Mouse (Mus musculus) small intestine, adult 2 months (tissue): ENCODE data around the gene C130050O18Rik. TPM values are rescaled to one million over a fixed set of nuclear protein-coding genes. Genes with fewer than 3 reads are reported as not detected.
A peak's percentile ranks its signal among the peaks of the same experiment; 100 is the strongest.

Experiments used
- H3K27ac ChIP-seq: fragments of 200-500 bp; 2 replicates; pipeline ENCODE4 v1.5.1; 2012; ENCODE audit warnings: low read depth, low read length, control low read depth, inconsistent platforms; ENCODE audit not compliant: insufficient read depth
- H3K27me3 ChIP-seq: fragments of 200-500 bp; 2 replicates; pipeline ENCODE4 v1.6.1; 2012; ENCODE audit warnings: mild to moderate bottlenecking, moderate library complexity, low read length, inconsistent platforms; ENCODE audit not compliant: control insufficient read depth, insufficient read depth
- H3K36me3 ChIP-seq: fragments of 200-500 bp; 2 replicates; pipeline ENCODE4 v1.6.1; 2012; ENCODE audit warnings: mild to moderate bottlenecking, low read length, control low read depth, inconsistent platforms; ENCODE audit not compliant: control insufficient read depth, insufficient read depth
- H3K4me1 ChIP-seq: fragments of 200-500 bp; 2 replicates; pipeline ENCODE4 v1.6.1; 2012; ENCODE audit warnings: low read length, inconsistent platforms, mixed read lengths; ENCODE audit not compliant: control insufficient read depth, insufficient read depth, insufficient read length
- H3K4me3 ChIP-seq: fragments of 200-500 bp; 2 replicates; pipeline ENCODE4 v1.5.1; 2012; ENCODE audit warnings: low read depth, mild to moderate bottlenecking, control low read depth, inconsistent platforms, low read length, moderate library complexity
- CTCF ChIP-seq: fragments of 200-500 bp; IDR thresholded peaks from 2 replicates; pipeline ENCODE4 v1.5.1; 2012; ENCODE audit warnings: low read depth, mild to moderate bottlenecking, control low read depth, inconsistent platforms, low read length, moderate library complexity, mixed read lengths; ENCODE audit not compliant: insufficient replicate concordance, insufficient read length; ENCODE audit errors: extremely low read depth
- POLR2A ChIP-seq: fragments of 200-500 bp; IDR thresholded peaks from 2 replicates; pipeline ENCODE4 v1.6.1; 2012; ENCODE audit warnings: low read depth, mild to moderate bottlenecking, control low read depth, inconsistent platforms, low read length, moderate library complexity
- WGBS: fragments of 180-500 bp; shearing (Covaris S2); methylation state at CpG from one replicate; pipeline ENCODE4 v1.1.7; 2018; 5-methylcytosine and 5-hydroxymethylcytosine counted together
- polyA plus RNA-seq: library from polyadenylated mRNA; depleted of rRNA; stranded (reverse); fragments of >200 nt; gene quantifications from 2 replicates; pipeline ENCODE4 v1.2.3, GENCODE M21; 2012

C130050O18Rik gene
- polyA plus RNA-seq, 1 experiment = 3.5 TPM

DNA sequence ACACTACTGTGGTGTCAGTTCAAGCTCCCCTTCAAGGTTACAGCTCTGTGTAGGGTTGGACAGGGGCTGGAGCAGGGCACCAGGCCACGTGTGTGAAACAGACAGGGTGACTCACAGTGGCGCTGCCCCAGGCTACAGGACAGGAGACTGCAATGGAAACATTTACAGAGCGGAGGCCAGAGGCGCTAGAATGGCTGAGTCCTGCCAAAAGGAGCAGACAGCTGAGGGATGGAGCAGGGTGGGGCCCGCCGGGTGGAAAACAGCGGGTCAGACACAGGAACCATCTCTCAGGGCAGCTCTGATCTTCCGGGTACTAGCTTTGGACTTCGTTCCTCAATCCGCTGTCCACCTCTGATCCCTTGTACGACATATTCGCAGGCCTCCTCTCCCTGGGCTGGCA, 4.3 kb downstream of the C130050O18Rik start:
- Histone ChIP-seq H3K27ac (peak overlapping the region; percentile 65), H3K4me1 (peaks cover 11% of the 10 kb centered on the region), H3K36me3 (no peaks in the 10 kb centered on the region), H3K4me3 (no peak overlapping the region), H3K27me3 (no peaks in the 10 kb centered on the region)
- TF ChIP-seq CTCF (no peak), POLR2A (no peak)
- WGBS = 14% methylated on average over 12 of the region's 12 CpGs

DNA sequence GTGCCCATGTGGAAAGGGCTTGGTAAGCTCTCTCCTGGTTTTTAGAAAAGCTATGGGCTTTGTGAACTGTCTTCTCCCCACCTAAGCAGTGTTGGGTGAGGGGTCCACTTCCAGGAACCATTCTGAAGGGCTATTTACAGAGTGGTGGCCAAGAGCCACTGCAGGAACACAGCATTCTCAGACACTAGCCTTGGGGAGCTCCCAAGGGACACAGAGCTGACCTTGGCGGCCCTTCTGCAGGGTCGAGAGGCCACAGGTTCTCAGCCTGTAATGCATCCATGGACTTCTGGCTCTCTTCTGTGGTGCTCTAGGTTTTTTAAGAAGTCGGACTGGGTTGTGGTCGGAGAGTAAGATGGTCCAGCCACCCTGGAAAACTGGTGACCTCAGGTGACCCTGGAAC, 5.0 kb downstream of the C130050O18Rik start:
- Histone ChIP-seq H3K4me1 (peaks cover 11% of the 10 kb centered on the region), H3K27me3 (no peaks in the 10 kb centered on the region), H3K36me3 (no peaks in the 10 kb centered on the region), H3K4me3 (no peak overlapping the region), H3K27ac (peak overlapping the region; percentile 65)
- WGBS = 89% methylated on average over 4 of the region's 4 CpGs
- TF ChIP-seq POLR2A (no peak), CTCF (no peak)

DNA sequence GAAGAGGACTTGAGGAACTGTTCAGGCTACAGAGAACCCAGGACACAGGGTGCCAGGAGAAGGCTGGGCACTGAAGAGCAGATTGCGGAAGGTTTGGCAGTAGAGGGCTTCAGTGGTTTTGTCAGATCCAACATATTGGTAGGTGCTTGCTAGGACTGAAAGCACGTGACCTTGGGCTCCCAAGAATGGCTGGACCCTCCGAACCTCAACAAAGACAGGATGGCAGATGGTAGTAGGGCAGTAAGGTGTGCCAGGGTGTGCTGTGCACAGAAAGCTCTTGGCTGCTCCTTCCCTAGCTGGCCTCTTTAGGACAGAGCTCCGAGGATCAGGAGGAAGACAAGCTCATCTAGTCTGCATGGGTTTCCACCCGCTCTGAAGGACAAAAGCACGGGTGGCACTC, 6.0 kb downstream of the C130050O18Rik start:
- Histone ChIP-seq H3K36me3 (no peaks in the 10 kb centered on the region), H3K4me1 (peaks cover 11% of the 10 kb centered on the region), H3K27ac (no peak overlapping the region), H3K27me3 (no peaks in the 10 kb centered on the region), H3K4me3 (no peak overlapping the region)
- TF ChIP-seq CTCF = no peak
- 93% methylated on average over 6 of the region's 6 CpGs for WGBS

- Histone ChIP-seq H3K4me1 (peaks cover 11% of the 10 kb centered on the region), H3K36me3 (no peaks in the 10 kb centered on the region), H3K27ac (no peak overlapping the region), H3K4me3 (no peak overlapping the region), H3K27me3 (no peaks in the 10 kb centered on the region)
- 86% methylated on average over 15 of the region's 15 CpGs for WGBS
- TF ChIP-seq CTCF = no peak
- no peak for TF ChIP-seq POLR2A
Measured at GRCm38 (mm10) chr5:139411665-139412314, 6.7 kb downstream of the C130050O18Rik start.

- Histone ChIP-seq H3K27ac (no peak overlapping the region), H3K4me3 (no peak overlapping the region), H3K27me3 (no peaks in the 10 kb centered on the region), H3K36me3 (no peaks in the 10 kb centered on the region), H3K4me1 (peaks cover 15% of the 10 kb centered on the region)
- no peak for TF ChIP-seq CTCF
- TF ChIP-seq POLR2A = no peak
- WGBS = 38% methylated on average over 4 of the region's 4 CpGs
Measured at GRCm38 (mm10) chr5:139413545-139413944, 8.5 kb downstream of the C130050O18Rik start.

- 88% methylated on average over 5 of the region's 5 CpGs for WGBS
- H3K27me3 ChIP-seq = no peaks in the 10 kb centered on the region
- no peak overlapping the region for H3K27ac ChIP-seq
- peaks cover 6% of the 10 kb centered on the region for H3K4me1 ChIP-seq
- no peak overlapping the region for H3K4me3 ChIP-seq
- no peaks in the 10 kb centered on the region for H3K36me3 ChIP-seq
- no peak for TF ChIP-seq POLR2A
Measured at GRCm38 (mm10) chr5:139415001-139415400, 9.9 kb downstream of the C130050O18Rik start.

GRCm38 (mm10) chr5:139416942-139417341, 11.9 kb downstream of the C130050O18Rik start:
- H3K36me3 ChIP-seq = no peaks in the 10 kb centered on the region
- H3K27me3 ChIP-seq = no peaks in the 10 kb centered on the region
- H3K4me1 ChIP-seq = peaks cover 4% of the 10 kb centered on the region; the same call in 1 of the 2 replicates
- no peak overlapping the region for H3K27ac ChIP-seq
- 96% methylated on average over 4 of the region's 4 CpGs for WGBS
- TF ChIP-seq CTCF (no peak; the same call in 1 of the 2 replicates), POLR2A (no peak)
- H3K4me3 ChIP-seq = no peak overlapping the region

- peaks cover 4% of the 10 kb centered on the region; the same call in 1 of the 2 replicates for H3K4me1 ChIP-seq
- no peaks in the 10 kb centered on the region for H3K27me3 ChIP-seq
- no peak overlapping the region for H3K27ac ChIP-seq
- 77% methylated on average over 3 of the region's 3 CpGs for WGBS
- H3K4me3 ChIP-seq = no peak overlapping the region
- H3K36me3 ChIP-seq = no peaks in the 10 kb centered on the region
- no peak for TF ChIP-seq CTCF
- no peak for TF ChIP-seq POLR2A
Measured at GRCm38 (mm10) chr5:139417480-139417879, 12.4 kb downstream of the C130050O18Rik start.
